Mouse (Mus musculus) erythroblast, embryonic 14.5 days (primary cell): ENCODE measurements around the gene Zfp764. TPM values are rescaled to one million over a fixed set of nuclear protein-coding genes. Genes with fewer than 3 reads are reported as not detected.
"Not testable (repeated sequence)": the region's sequence is repeated elsewhere in the genome, so short reads cannot be mapped to it uniquely, and the experiment has no call there.

ENCODE experiments used
- H3K27me3 ChIP-seq: 2 replicates; pipeline ENCODE4 v1.6.1; 2012; ENCODE audit warnings: inconsistent platforms; ENCODE audit not compliant: control insufficient read depth
- H3K36me3 ChIP-seq: 2 replicates; pipeline ENCODE4 v1.6.1; 2012; ENCODE audit warnings: mild to moderate bottlenecking, inconsistent platforms; ENCODE audit not compliant: control insufficient read depth
- H3K4me1 ChIP-seq: 2 replicates; pipeline ENCODE4 v1.6.1; 2012; ENCODE audit warnings: inconsistent platforms; ENCODE audit not compliant: control insufficient read depth
- H3K4me3 ChIP-seq: replicated peaks from 2 replicates; pipeline ENCODE3; 2012; ENCODE audit warnings: moderate library complexity, mild to moderate bottlenecking, inconsistent platforms
- H3K9me3 ChIP-seq: 2 replicates; pipeline ENCODE4 v1.6.1; 2012; ENCODE audit warnings: low read length, inconsistent platforms, mixed read lengths; ENCODE audit not compliant: control insufficient read depth
- GATA1 ChIP-seq: IDR thresholded peaks from 2 replicates; pipeline ENCODE4 v1.6.1; 2012; ENCODE audit warnings: low read length, inconsistent platforms, mixed read lengths
- TAL1 ChIP-seq: IDR thresholded peaks from 3 replicates; pipeline ENCODE4 v1.6.1; 2012; ENCODE audit warnings: low read length, inconsistent platforms, mixed read lengths
- polyA plus RNA-seq: library from polyadenylated mRNA; stranded (reverse); fragments of >175 nt; gene quantifications from 2 replicates; pipeline ENCODE4 v1.2.3, GENCODE M21; 2012

Zfp764 gene
- polyA plus RNA-seq, 1 experiment = not detected

- Histone ChIP-seq H3K36me3 (no peaks in the 10 kb centered on the region), H3K4me3 (no peak overlapping the region)
- TF ChIP-seq TAL1 (no peak), GATA1 (no peak)
Observed at GRCm38 (mm10) chr7:127426354-127426753, 19.7 kb upstream of the Zfp764 start.

GRCm38 (mm10) chr7:127425911-127426310, 19.3 kb upstream of the Zfp764 start:
- no peak overlapping the region for H3K4me3 ChIP-seq
- TF ChIP-seq TAL1 (no peak), GATA1 (no peak)
- H3K4me1 ChIP-seq = peaks cover 25% of the 10 kb centered on the region
- H3K9me3 ChIP-seq = no peaks in the 10 kb centered on the region
- peaks cover 21% of the 10 kb centered on the region for H3K27me3 ChIP-seq
- no peaks in the 10 kb centered on the region for H3K36me3 ChIP-seq

More at GRCm38 (mm10) chr7:127426354-127426753, 19.7 kb upstream of the Zfp764 start:
- Histone ChIP-seq H3K4me1 (peaks cover 20% of the 10 kb centered on the region), H3K9me3 (no peaks in the 10 kb centered on the region), H3K27me3 (peaks cover 21% of the 10 kb centered on the region)

- H3K36me3 ChIP-seq = peaks cover 3% of the 10 kb centered on the region
- TF ChIP-seq GATA1 = no peak
- no peak for TF ChIP-seq TAL1
- peaks cover 15% of the 10 kb centered on the region for H3K27me3 ChIP-seq
- no peaks in the 10 kb centered on the region for H3K9me3 ChIP-seq
- peaks cover 31% of the 10 kb centered on the region for H3K4me1 ChIP-seq
- no peak overlapping the region for H3K4me3 ChIP-seq
Observed at GRCm38 (mm10) chr7:127425291-127425690, 18.7 kb upstream of the Zfp764 start.

GRCm38 (mm10) chr7:127422247-127422646, 15.6 kb upstream of the Zfp764 start:
- Histone ChIP-seq H3K4me3 (peak overlapping the region; percentile 93), H3K9me3 (no peaks in the 10 kb centered on the region), H3K27me3 (peaks cover 11% of the 10 kb centered on the region), H3K4me1 (peaks cover 35% of the 10 kb centered on the region), H3K36me3 (peaks cover 31% of the 10 kb centered on the region)
- no peak for TF ChIP-seq GATA1

- Histone ChIP-seq H3K4me3 (peak within 1 kb of the TSS; percentile 93), H3K4me1 (peaks cover 35% of the 10 kb centered on the region), H3K9me3 (no peaks in the 10 kb centered on the region), H3K36me3 (peaks cover 32% of the 10 kb centered on the region), H3K27me3 (peaks cover 11% of the 10 kb centered on the region)
- TF ChIP-seq GATA1 = no peak
- no peak for TF ChIP-seq TAL1
Observed at GRCm38 (mm10) chr7:127421388-127422191, 15.0 kb upstream of the Zfp764 start, which contains the start of gene Zfp688. TSS of gene Zfp688 (minus strand) at chr7:127422068.

- Histone ChIP-seq H3K4me3 (no peak overlapping the region), H3K36me3 (peaks cover 2% of the 10 kb centered on the region; the same call in 1 of the 2 replicates), H3K4me1 (peaks cover 15% of the 10 kb centered on the region), H3K9me3 (no peaks in the 10 kb centered on the region; the same call in 1 of the 2 replicates), H3K27me3 (no peaks in the 10 kb centered on the region)
- TF ChIP-seq GATA1 = no peak
- no peak for TF ChIP-seq TAL1
Observed at GRCm38 (mm10) chr7:127411418-127411817, 4.8 kb upstream of the Zfp764 start.

- H3K4me3 ChIP-seq = not testable (repeated sequence)
Observed at GRCm38 (mm10) chr7:127404101-127404500, 2.5 kb downstream of the Zfp764 start.

GRCm38 (mm10) chr7:127402980-127403379, 3.6 kb downstream of the Zfp764 start:
- TF ChIP-seq GATA1 (no peak), TAL1 (no peak)
- no peak overlapping the region for H3K4me3 ChIP-seq
- H3K27me3 ChIP-seq = no peaks in the 10 kb centered on the region
- H3K9me3 ChIP-seq = no peaks in the 10 kb centered on the region; the same call in 1 of the 2 replicates
- H3K36me3 ChIP-seq = no peaks in the 10 kb centered on the region; the same call in 1 of the 2 replicates
- peaks cover 24% of the 10 kb centered on the region for H3K4me1 ChIP-seq

More at GRCm38 (mm10) chr7:127404101-127404500, 2.5 kb downstream of the Zfp764 start:
- not testable (repeated sequence) for H3K9me3 ChIP-seq, H3K36me3 ChIP-seq, H3K27me3 ChIP-seq
- H3K4me1 ChIP-seq = peaks cover 24% of the 10 kb centered on the region

GRCm38 (mm10) chr7:127400355-127400754, 6.3 kb downstream of the Zfp764 start:
- Histone ChIP-seq H3K9me3 (no peaks in the 10 kb centered on the region; the same call in 1 of the 2 replicates), H3K27me3 (peaks cover 15% of the 10 kb centered on the region), H3K36me3 (no peaks in the 10 kb centered on the region; the same call in 1 of the 2 replicates), H3K4me3 (no peak overlapping the region), H3K4me1 (peaks cover 12% of the 10 kb centered on the region)
- TF ChIP-seq GATA1 (no peak), TAL1 (no peak)
